Mouse (Mus musculus) spleen, adult 2 months (tissue): Measurements from ENCODE around the gene Tmco4.

Experiments used
- CTCF ChIP-seq: fragments of 200-500 bp; IDR thresholded peaks from 2 replicates; pipeline ENCODE4 v1.5.1; 2011; ENCODE audit warnings: mild to moderate bottlenecking, inconsistent platforms; ENCODE audit not compliant: insufficient read depth, insufficient read length, insufficient replicate concordance; ENCODE audit errors: extremely low read depth
- POLR2A ChIP-seq: fragments of 200-500 bp; IDR thresholded peaks from 2 replicates; pipeline ENCODE4 v1.6.1; 2011; ENCODE audit warnings: low read depth, low read length, inconsistent platforms

- TF ChIP-seq CTCF (no peak), POLR2A (no peak)
These were observed 47.7 kb downstream of the Tmco4 start for GRCm38 (mm10) chr4:139020385-139020784.
